Mouse (Mus musculus): ENCODE measurements around the gene Hoxb3. TPM values are rescaled to one million over a fixed set of nuclear protein-coding genes. Genes with fewer than 3 reads are reported as not detected.

Gene Hoxb3
- not detected for total RNA-seq (2021)
- long read RNA-seq, experiment 1 = 0 reads
- long read RNA-seq, experiment 2 = 0 reads

DNA sequence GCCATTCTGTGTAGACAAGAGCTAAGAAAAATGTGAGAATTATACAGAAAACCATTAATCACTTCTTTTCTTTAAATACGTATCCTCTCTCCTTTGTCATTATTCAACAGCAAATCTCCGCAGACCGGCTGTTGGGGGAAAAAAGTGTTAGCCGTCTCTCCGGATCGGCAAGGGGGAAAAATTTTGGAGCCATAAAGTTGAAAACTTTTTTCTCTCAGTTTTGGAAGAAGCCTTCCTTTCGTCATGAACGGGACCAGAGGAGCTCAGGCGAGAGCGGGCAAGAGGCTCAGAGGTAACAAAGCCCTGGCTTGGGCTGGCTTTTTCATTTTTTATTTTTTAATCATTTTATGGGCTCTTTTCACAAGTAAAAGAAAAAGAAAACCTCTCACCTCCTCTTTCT lies at the start of gene Hoxb3:
Gene Hoxb3, plus strand, starts transcription at position 173 of the 400 bp plus-strand sequence.
- no peak for DNase-seq (ENCODE audit: low spot score in 2 of 2)

DNA sequence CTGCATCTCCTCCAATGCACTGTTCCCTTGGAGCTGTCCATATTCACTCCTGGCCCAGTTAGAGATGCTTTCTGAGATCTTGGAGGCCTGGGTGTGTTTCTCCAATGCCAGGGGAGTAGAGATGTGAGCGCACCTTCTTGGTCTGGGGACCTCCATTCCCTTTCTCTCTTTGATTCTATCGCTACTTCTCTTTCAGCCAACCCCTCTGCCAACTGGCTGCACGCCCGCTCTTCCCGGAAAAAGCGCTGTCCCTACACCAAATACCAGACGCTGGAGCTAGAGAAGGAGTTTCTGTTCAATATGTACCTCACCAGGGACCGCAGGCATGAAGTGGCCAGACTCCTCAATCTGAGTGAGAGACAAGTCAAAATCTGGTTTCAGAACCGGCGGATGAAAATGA lies 48.7 kb upstream of the Hoxb3 start:
- no peak for DNase-seq (ENCODE audit: low spot score in 2 of 2)

DNA sequence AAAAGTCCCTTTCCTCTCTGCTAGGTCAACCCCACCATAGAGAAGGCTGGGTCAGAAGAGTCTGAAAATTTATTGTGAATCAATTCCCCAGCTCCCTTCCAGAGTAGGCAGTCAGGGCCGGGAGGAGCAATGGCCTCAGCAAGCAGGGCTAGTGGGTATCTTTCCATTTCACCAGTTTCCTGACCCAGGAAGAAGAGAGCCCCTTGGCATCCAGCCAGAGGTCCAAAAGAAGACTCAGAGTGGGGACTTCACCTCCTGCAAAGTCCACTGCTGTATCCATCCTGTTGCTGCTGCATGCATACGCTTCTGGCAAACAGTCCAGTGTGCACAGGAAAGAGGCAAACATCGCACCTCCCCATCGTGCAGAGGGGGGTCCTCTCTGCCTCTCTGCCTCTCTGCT lies 47.2 kb upstream of the Hoxb3 start:
- no peak for DNase-seq (ENCODE audit: low spot score in 2 of 2)

DNA sequence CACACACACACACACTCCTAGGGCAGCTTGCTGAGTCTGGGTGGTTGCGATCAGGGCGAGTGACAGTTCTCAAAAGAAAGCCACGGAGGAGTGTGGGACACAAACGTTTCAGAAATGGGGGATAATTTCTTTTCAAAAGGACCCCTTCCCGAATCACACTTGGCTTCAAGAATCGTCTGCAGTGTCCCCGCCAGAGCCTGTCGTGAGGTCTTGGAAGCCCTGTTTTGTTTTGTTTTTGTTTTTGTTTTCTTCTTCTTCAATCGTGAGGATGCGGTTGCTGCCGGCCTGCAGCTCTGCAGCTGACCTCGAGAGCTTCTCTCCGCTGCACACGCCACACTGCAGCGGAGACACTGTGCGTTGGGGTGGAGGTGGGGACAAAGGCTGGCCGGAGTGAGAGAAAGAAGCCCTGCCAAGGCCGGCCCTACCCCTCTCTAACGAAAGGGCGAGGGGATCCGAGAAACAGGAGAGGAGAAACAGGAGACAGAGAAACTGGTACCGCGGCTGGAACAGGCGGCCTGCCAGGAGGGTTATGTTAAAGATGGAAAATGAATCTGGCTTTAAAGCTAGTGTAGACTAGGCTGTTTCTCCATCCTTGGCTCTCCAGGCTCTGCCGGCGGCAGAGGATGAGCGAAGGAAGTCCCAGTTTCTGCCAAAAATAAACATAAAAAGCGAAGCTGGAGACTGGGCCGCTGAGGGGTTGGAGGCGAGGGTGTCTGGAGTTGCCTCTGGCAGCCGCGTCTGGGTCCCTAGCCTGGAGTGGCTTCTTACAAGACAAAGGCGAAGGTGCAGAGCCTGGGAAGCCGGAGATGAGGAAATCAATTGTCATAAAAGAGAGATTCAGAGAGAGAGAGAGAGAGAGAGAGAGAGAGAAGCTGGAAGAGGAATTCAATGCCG lies 45.7 kb upstream of the Hoxb3 start:
- DNase-seq (ENCODE audit: low spot score in 2 of 2) = no peak

DNA sequence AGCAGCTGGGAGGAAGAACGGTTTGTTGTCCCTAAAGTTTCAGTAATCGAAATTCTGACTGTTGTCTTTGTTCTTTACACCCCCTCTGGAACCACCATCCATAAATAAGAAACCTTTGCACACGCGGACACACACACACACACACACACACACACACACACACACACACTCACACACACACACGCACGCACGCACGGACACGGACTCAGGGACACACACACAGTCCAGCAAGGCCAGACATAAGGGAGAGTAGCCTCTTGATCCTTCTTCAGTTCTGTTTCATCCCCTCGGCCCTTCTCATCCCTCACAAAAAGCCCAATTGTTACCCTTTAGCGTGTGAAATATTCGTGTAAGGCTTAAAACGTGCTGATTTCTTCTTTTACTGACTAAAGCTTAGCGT lies 44.8 kb upstream of the Hoxb3 start:
- DNase-seq (ENCODE audit: low spot score in 2 of 2) = no peak

DNA sequence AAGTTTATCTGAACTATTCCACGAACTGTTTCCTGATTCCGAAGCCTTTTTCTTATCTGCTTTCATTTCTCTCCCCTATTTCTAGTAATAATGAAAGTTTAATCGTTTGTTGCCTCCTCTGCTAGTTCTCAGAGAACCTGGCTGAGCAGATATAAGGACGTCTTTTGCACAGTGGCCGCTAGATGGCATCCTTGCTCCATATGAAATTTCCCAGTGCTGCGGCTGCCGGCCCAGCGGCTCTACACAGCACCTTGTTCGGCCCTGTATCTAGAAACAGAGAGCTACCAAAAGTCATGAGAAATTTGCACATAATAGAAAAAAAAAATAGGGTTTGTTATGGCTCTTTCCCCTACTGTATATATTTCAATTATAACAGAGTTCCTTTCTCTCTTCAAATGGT lies 44.4 kb upstream of the Hoxb3 start:
- peak; percentile 90 for DNase-seq (ENCODE audit: low spot score in 2 of 2)

DNA sequence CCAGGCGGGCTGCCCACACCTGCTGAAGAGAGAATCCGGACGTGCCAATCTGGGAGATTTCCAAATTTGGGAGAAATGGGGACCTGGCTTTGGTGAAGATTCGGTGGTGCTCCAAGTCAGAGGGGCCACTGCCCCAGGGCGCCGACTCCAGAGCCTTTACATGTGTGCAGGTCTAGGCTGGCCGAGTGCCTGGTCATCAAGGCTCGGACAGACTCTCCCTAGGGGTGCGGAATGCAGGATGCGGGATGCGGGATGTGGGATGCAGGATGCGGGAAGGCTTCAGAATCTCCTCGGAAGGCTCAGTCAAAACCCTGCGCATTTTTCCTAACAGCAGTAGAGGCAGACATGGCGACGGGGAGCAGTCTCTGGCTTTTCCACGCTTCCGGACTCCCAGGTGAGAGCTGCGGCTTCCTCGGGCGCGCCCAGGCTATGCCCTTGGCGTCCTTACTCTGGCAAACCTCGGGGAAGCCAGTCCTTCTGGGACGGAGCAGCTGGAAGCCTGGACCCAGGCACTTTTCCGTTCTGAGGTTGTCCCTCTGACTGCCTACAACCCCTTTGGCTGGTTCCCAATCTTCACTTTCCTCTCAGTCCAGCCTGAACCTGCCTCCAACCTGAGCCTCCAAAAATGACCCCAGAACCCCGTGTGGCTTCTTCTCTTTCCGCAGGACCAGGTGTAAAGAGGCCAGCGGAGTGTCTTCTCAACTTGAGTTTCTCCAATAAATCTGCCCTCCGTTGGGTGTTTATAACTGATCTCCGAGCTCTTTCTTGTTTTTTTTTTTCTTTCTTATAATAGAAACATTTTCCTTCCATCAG lies 43.5 kb upstream of the Hoxb3 start:
- no peak for DNase-seq (ENCODE audit: low spot score in 2 of 2)

DNA sequence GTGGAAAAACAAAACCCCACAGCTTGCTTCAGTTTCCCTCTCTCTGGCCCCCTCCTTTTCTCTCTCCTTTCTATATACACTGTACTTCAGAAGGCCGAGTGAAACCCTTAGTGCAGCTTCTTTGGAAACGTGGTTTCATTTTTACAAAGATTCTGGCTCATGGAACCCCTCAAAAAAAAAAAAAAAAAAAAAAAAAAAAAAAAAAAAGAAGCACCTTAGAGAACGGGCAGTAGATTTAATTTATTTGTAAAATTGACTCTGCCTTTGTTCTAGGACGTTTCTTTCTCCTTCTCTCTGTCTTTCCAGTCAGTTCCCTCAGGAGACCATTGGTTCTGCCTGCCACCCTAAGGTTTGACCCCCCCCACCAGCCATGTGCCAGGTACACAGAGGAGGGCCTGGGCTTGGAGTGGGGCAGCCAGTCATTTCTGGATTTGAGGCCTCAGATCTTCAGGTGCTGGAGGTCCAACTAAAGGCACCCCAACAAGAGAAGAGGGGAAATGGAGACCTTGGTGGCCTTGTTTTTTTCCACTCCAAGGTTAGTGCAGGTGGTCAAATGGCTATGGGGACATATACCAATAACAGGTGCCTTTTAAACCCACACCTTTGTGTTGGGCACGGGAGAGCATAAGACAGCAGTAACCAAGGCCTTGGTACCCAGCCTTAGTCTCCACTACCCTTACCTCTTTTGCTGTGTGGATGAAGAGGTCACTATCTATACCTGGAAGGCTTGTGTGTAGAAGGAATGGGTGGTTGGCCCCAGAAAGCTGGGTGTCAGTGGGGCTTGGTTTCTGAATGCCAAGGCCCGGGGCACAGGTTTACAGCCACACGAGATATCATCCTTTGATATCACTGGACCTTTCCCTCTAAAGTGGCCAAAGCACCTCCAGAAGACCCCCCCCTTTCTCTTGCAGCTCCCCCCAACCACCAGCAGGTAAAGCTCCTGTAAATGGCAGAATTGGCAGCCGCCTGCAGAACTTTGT lies 42.4 kb upstream of the Hoxb3 start:
- no peak for DNase-seq (ENCODE audit: low spot score in 2 of 2)

DNA sequence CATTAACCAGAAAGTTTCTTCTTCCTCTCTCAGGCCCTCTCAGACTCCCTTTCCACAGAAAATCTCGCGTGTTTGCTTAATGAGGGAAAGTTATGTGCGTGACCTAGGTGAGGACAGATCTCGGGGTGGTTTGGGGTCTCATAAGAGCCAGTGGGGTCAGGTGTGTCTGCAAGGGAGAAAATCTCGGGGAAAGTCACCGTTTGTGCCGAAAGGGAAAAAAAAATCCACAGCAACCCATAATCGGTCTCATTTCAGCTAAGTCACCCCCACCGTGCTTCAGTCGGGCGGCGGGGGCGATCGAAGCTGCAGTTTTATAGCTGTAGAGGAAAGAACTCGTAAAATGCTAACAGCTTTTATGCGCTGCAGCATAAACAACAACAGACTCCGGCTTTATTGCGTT lies 41.7 kb upstream of the Hoxb3 start:
- DNase-seq (ENCODE audit: low spot score in 2 of 2) = no peak

DNA sequence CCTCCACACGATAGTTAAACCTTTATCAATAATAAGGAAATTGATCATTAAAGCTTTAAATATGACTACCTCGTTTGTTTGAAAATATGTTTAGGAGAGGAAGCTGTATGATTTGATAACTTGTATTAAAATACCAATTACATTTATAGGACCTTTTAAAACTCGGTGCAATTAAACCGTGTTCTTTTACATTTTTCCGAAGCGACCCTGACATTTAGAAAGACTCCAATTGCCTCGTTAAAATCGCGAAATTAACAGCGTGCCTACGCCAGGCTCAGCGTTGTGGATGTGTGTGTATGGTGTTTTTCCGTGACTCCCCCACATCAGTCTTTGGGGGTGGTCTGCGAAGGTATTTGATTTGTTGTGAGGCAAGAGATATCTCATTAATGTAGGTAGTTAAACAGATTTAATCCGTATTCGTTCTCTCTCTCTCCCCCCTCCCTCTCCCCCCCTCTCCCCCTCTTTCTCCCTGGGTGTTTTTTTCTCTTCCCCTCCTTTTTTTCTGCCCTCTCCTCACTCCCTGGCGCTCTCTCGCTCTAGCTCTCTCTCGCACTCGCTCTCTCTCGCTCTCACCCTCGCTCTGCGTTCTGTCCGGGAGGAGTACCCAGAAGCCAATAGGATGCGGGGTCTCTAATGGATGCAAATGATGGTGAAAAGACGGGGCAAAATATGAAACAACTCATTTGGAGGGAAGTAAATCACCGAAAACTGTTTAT lies 41.1 kb upstream of the Hoxb3 start, which contains the start of gene Hoxb8:
Gene Hoxb8, plus strand, starts transcription at position 51 of the 716 bp plus-strand sequence.
- DNase-seq (ENCODE audit: low spot score in 2 of 2) = no peak

DNA sequence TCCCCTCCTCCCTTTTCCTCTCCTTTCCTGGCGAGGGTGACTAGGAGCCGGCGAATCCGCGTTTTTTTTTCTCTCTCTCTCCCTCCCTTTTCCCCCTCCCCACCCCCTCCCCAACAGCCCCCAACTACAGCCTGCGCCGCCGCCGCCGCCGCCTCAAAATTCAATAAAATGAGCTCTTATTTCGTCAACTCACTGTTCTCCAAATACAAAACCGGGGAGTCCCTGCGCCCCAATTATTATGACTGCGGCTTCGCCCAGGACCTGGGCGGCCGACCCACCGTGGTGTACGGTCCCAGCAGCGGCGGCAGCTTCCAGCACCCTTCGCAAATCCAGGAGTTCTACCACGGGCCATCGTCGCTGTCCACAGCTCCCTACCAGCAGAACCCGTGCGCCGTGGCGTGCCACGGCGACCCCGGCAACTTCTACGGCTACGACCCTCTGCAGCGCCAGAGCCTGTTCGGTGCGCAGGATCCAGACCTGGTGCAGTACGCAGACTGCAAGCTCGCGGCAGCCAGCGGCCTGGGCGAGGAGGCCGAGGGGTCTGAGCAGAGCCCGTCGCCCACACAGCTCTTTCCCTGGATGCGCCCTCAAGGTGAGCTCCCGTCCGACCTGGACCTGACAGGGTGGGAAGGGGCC lies 40.2 kb upstream of the Hoxb3 start:
- DNase-seq (ENCODE audit: low spot score in 2 of 2) = no peak

DNA sequence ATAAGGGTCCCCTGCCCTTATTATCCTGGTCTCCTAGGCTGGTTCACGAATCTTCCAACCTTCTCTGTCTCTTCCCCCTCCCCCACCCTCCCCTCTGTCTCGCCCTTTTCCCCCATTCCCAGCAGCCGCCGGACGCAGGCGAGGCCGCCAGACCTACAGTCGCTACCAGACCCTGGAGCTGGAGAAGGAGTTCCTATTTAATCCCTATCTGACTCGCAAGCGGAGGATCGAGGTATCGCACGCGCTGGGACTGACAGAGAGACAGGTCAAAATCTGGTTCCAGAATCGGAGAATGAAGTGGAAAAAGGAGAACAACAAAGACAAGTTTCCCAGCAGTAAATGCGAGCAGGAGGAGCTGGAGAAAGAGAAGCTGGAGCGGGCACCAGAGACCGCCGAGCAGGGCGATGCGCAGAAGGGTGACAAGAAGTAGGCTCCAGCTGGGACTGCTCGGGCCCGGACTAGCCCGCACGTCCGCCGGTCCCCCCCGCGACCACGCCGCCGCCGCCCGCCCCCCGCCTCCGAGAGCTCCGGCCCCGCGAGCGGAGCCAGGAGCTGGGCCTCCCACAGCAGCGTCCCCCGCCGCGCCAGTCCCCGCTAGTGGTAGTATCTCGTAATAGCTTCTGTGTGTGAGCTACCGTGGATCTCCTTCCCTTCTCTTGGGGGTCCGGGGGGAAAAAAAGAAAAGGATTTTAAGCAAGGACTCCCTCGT lies 38.9 kb upstream of the Hoxb3 start:
- no peak for DNase-seq (ENCODE audit: low spot score in 2 of 2)

DNA sequence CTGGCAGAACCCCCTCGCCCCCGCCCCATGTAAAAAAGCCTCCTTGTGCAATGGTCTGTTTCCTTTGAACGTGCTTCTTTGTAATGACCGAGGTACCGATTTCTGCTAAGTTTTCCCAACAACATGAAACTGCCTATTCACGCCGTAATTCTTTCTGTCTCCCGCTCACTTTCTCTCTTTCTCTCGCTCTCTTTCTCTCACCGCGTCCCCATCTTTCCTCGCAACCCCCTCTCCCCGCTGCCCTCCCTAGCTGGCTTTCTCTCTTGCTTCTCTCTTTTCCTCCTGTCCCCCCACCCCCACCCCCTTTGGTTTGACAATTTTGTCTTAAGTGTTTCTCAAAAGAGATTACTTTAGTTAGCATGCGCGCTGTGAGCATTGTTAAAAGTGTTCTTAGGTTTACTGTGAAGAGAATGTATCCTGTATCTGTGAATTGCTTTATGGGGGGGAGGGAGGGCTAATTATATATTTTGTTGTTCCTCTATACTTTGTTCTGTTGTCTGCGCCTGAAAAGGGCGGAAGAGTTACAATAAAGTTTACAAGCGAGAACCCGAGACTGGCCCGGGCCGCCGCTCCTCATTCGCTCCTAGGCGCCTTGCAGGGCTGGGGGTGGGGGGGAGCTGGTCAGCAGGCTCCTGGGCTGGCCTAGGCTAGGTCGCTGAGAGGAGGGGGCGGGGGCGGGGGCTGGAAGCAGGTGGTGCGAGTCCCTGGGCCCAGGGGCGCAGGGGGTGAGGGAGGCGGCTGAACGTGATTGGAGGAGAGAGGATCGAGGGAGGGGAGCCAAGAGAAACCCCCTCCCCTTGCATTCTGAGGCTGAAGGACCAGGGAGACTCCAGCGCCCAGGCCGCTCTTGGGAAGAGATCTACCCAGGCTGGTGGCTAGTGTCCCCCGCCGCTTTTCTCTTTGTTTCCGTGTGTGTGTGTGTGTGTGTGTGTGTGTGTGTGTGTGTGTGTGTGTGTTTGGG lies 38.1 kb upstream of the Hoxb3 start:
- no peak for DNase-seq (ENCODE audit: low spot score in 2 of 2)

DNA sequence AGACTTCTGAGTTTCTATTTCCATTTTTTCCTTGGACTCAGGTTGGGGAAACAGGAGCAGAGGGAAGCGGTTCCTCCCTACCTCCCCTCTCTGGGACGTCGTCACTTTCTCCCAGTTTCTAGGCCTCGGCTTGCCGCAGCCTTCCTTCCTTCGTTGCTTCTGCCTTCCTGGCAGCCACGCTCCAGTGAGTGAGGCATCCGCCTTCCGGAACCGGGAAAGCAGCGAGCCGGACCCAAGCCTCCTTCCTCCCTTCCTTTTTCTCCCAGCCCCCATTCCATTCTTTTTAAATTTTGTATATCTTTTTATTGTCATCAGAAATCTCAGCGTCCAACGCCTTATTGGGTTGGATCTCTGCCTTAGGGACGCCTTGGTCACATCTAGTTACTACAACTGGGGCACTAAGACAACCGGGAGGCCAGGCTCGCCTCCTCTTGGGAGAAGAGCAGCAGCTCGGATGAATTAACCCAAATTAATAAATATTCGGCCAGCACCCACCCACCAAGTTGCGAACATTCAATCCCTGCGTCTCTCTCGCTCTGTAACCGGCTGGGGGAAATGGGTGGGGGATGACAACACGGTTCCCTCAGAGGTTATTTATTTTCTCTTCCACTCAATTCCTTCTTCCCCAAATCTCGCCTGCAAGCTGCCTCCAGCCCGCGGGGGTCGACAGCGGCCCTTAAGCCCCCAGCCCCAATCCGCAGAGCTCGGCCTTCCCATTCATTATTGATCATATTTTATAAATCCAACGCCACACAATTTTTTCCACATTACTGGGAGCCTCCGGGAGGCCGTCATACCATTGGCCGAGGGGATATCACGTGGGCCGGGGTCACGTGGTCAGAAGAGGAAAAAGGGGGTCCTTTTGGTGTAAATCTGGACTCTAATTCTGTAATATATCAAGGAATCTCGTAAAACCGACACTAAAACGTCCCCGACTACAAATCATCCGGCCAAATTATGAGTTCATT lies 37.1 kb upstream of the Hoxb3 start, which contains the start of gene Hoxb7:
Gene Hoxb7, plus strand, starts transcription at position 853 of the 968 bp plus-strand sequence.
- no peak for DNase-seq (ENCODE audit: low spot score in 2 of 2)

DNA sequence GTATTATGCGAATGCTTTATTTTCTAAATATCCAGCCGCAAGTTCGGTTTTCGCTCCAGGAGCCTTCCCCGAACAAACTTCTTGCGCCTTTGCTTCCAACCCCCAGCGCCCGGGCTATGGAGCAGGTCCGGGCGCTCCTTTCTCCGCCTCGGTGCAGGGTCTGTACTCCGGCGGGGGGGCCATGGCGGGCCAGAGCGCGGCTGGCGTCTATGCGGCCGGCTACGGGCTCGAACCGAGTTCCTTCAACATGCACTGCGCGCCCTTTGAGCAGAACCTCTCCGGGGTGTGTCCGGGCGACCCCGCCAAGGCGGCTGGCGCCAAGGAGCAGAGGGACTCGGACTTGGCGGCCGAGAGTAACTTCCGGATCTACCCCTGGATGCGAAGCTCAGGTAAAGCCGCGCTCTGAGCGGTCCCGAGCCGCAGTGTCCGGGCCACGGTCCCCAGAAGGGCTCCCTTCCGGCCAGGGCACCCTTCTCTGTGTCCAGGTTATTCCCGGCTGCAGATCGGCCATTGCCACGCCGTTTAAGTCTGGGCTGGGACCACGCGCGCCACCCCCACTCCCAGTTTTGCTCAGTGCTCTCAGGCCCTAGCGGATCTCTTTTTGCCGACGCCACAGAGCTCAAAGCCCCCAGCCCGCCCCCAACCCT lies 36.3 kb upstream of the Hoxb3 start:
- DNase-seq (ENCODE audit: low spot score in 2 of 2) = no peak

DNA sequence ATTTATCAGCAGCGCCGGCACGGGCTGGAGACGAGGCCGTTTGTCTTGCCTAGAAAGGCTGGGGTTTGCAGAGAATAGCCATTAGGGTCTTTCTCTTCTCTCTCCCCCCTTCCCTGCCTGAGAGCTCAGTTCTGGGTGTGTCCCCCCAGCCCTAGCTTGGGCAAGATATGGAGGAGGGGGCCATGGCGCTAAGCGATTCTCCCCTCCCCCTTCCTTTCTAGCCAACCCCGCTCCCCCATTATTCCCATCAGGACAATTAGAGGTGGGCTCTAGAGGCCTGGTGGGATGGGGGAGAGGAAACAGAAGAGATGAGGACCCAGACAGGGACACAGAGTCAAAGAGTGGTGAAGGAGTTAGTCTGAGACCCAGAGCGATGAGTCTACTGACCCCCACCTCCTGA lies 35.7 kb upstream of the Hoxb3 start:
- DNase-seq (ENCODE audit: low spot score in 2 of 2) = no peak
